Mouse (Mus musculus) neutrophil, adult 5-6 weeks (primary cell): ENCODE data around the gene Atp8a1. TPM values are rescaled to one million over a fixed set of nuclear protein-coding genes. Genes with fewer than 3 reads are reported as not detected.

Experiments used
- ATAC-seq: fragments of 151-379, 151-347 bp; 2 replicates; pipeline ENCODE4 v1.8.0; 2017; ENCODE audit warnings: mild to moderate bottlenecking, moderate TSS enrichment; ENCODE audit not compliant: insufficient number of reproducible peaks, poor library complexity, low FRiP score, severe bottlenecking; ENCODE audit errors: extremely low read depth
- total RNA-seq: library from RNA; stranded (forward); fragments of 200-1000 nt; gene quantifications from 2 replicates; pipeline ENCODE4 v1.2.3, GENCODE M21; 2017

Atp8a1 gene
- total RNA-seq, 1 experiment from 2014 or later, result 86.7 TPM

- no peak for ATAC-seq
Observed at GRCm38 (mm10) chr5:67608674-67609519, 238.3 kb downstream of the Atp8a1 start.

GRCm38 (mm10) chr5:67607804-67608673 lies 239.2 kb downstream of the Atp8a1 start, which contains the start of gene Shisa3:
Shisa3 (plus strand) TSS chr5:67607882.
- ATAC-seq, result no peak

- ATAC-seq, result no peak
Observed at GRCm38 (mm10) chr5:67606916-67607803, 240.1 kb downstream of the Atp8a1 start.

GRCm38 (mm10) chr5:67605951-67606350 lies 241.3 kb downstream of the Atp8a1 start:
- no peak for ATAC-seq

GRCm38 (mm10) chr5:67599935-67600334 lies 247.3 kb downstream of the Atp8a1 start:
- ATAC-seq, result peak; percentile 56; the same call in 1 of the 2 replicates

- ATAC-seq, result no peak
Observed at GRCm38 (mm10) chr5:67595629-67596028, 251.6 kb downstream of the Atp8a1 start.

GRCm38 (mm10) chr5:67595070-67595469 lies 252.2 kb downstream of the Atp8a1 start:
- no peak for ATAC-seq

GRCm38 (mm10) chr5:67579725-67580633 lies 267.3 kb downstream of the Atp8a1 start:
- ATAC-seq, result no peak

GRCm38 (mm10) chr5:67575705-67576104 lies 271.5 kb downstream of the Atp8a1 start:
- no peak for ATAC-seq

- no peak for ATAC-seq
Observed at GRCm38 (mm10) chr5:67574039-67574438, 273.2 kb downstream of the Atp8a1 start.

GRCm38 (mm10) chr5:67572552-67573155 lies 274.6 kb downstream of the Atp8a1 start:
- no peak for ATAC-seq

Other genes with a start within 250 kb of the Atp8a1 start
- 0.37 TPM in 1 of 2 replicates, not detected in the other for gene Shisa3, start 239.6 kb downstream of the Atp8a1 start, total RNA-seq
- gene Gm5108, start 94.2 kb upstream of the Atp8a1 start, total RNA-seq, result not detected in 2 replicates
- not detected in 2 replicates for gene Gm21905, start 99.0 kb upstream of the Atp8a1 start, total RNA-seq
- gene Grxcr1, start 184.4 kb upstream of the Atp8a1 start, total RNA-seq, result not detected in 2 replicates